Mouse (Mus musculus) spleen, postnatal 10 days (tissue): ENCODE measurements around the gene Dnajb2.

Experiments
- DNase-seq, 2 experiments: peaks; one replicate each; pipeline ENCODE4 v3.0.0; 2021 to 2022; ENCODE audit warnings: low spot score in 2 of 2

The Dnajb2 gene

GRCm38 (mm10) chr1:75291321-75291720 lies 55.1 kb downstream of the Dnajb2 start:
- DNase-seq, result no peak

GRCm38 (mm10) chr1:75292476-75293330 lies 56.5 kb downstream of the Dnajb2 start:
- DNase-seq, result no peak

GRCm38 (mm10) chr1:75293331-75293701 lies 57.1 kb downstream of the Dnajb2 start:
- DNase-seq, result no peak

GRCm38 (mm10) chr1:75294294-75294693 lies 58.1 kb downstream of the Dnajb2 start:
- DNase-seq, result no peak
